Mouse (Mus musculus) liver, adult 2 months (tissue): ENCODE data around the gene Rab28.

ENCODE experiments used
- CTCF ChIP-seq: fragments of 200-500 bp; IDR thresholded peaks from 2 replicates; pipeline ENCODE4 v1.5.1; 2011; ENCODE audit warnings: low read depth, low read length, control low read depth
- POLR2A ChIP-seq: fragments of 200-500 bp; IDR thresholded peaks from 2 replicates; pipeline ENCODE4 v1.6.1; 2011; ENCODE audit warnings: low read length, control low read depth; ENCODE audit not compliant: insufficient read depth; ENCODE audit errors: extremely low read depth

DNA sequence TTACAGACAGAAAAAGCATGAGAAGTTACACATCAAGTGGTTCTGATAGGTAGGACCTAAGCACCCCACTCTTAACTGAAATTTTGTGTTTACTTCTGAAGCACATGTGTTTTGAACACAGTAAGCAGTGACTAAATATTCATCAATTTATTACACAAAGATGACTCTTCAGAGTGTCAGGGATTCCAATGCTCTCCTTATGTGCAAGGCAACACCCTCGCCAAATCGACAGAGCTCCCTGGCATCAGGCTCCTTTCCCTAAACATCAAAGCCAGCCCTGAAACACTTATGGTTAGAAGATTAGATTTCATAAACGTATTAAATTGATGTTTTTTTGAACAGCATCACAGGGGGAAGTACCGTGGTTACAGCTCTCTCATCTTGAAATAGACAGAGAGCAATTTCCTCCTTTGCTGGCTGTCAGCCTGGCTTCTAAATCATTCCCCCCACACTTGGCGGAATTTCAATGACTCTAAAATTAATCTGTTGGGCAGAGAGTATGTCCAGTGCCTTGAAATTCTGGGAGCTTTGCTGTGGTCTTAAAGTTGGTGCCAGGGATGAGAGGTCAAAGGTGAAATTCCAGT is 97.4 kb downstream of the Rab28 start:
- TF ChIP-seq CTCF (no peak), POLR2A (no peak)
